Mouse (Mus musculus) adipocyte (in vitro differentiated cells): ENCODE data around the gene Slc25a35.
A peak's percentile ranks its signal among the peaks of the same experiment; 100 is the strongest.
"Not testable (repeated sequence)": the region's sequence is repeated elsewhere in the genome, so short reads cannot be mapped to it uniquely, and the experiment has no call there.

Source experiments
- DNase-seq: peaks from one replicate; pipeline ENCODE4 v3.0.0-alpha.2; 2016; ENCODE audit warnings: low spot score

Gene Slc25a35

DNA sequence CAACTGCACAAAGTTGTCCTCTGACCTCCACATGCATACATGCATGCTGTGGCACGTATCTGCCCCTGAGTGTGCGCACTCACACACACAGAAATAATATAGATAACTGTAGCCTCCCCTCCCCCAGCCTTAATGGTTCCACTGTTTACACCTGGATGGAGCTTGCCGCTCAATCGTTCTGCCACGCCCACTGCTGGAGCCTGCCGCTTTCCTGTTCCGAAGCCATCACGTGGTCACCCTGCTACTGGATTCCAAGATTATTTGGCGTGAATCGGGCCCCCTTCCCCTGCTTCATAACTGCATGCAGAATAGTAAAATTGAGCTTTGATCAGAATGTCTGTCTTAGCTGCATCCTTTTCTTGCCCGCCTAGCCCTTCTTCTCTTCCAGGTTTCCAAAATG lies 5.8 kb upstream of the Slc25a35 start:
- not testable (repeated sequence) for DNase-seq

DNA sequence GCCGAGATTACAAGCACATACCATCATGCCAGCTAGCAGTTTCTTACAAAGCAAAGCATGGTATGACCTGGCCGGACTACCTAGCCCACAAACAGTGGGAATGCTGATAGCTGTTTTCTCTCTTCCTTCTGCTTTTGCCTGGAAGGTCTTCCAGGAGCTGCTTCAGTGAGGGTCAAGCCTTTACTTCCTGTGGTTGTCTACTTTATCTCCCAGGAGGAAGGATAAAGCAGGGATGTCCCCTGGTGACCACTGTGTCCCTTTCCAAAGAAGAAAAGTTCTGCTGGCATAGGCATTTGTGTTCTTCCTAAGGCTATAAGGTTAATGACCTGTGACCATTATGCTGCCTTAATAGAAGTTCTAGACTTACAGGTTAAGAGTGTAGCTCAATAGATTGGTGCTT lies 4.5 kb upstream of the Slc25a35 start:
- no peak for DNase-seq

- DNase-seq = no peak
These were observed 2.9 kb upstream of the Slc25a35 start for GRCm38 (mm10) chr11:68965050-68965449.

- DNase-seq = peak; percentile 53
These were observed 2.1 kb upstream of the Slc25a35 start for GRCm38 (mm10) chr11:68965845-68966244.

GRCm38 (mm10) chr11:68966554-68966953 lies 1.4 kb upstream of the Slc25a35 start:
- DNase-seq = no peak

GRCm38 (mm10) chr11:68968752-68969151 lies 821 bp downstream of the Slc25a35 start:
- no peak for DNase-seq

DNA sequence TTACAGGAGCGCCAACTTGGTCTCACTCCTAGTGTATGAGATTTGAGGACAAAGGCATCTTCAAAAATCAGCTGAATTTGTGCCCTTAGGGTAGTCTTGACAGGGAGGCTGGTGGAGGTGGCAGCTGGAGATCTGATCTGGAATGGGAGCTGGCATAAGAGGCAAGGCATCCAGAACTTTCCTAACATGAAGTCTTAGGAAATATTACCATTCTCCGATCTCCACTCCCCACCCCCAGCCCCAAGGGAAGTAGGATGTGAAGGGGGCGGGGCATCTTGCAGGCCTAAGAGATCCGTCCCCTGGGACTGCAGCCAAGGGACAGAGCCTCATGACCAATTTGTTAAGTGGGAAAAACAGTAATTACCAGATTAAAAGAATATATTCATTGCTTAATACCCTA lies 2.3 kb downstream of the Slc25a35 start:
- peak; percentile 60 for DNase-seq

DNA sequence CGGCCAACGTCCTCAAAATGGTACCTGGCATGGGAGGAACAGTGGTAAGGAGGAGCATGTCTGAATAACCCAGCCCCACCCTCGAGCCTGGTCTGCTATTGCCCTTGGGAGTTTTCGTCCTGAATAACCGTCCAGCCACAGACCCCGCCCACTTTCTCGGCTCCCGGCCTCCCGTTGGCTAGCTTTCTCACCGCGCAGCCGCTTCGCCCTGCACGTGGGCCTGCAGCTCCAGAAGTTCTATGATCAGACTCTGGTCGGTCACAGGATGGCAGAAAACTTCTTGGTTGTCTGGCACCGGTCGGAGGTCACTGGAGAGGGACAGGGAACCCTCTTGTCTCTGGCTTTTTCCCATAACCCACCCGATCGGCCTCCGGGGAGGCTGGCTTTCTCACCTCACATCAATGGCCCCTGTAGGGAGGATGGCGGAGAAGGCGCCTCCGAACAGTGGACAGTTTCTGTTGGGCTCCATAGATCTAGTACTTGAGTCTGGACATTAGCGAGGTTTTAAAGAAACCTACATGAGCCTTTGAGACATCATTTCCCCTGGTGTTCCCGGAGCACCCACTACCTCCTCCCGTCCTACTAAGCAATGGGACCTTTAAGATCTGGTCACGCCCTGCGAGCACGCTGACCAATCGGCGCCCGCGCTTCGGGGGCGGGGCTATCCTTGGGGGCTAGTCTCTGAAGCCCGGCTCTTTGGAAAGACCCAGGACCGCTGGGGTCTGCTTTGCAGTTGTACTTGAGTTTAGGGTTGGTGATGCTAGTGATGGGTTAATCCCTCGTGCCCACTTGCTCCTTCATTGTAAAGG lies 5.5 kb downstream of the Slc25a35 start:
- peak; percentile 74 for DNase-seq

DNA sequence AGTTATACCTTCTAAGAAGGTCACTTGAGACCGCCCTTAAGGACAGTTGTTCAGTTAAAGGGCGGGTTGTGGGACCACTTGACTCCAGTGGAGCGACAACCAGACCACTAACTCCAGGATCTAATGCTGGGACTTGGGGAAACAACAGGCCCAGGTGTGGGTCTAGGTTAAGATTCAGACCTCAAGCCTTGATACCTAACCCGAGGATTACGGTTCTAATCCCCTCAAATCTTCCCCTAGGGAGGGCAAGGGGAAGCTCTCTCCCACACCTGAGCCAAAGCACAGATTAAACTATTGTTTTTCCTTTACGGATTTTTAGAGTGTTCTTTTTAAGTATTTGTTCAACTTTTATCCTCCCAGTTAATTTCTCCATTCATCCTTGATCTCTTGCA lies 6.1 kb downstream of the Slc25a35 start:
- DNase-seq = no peak

DNA sequence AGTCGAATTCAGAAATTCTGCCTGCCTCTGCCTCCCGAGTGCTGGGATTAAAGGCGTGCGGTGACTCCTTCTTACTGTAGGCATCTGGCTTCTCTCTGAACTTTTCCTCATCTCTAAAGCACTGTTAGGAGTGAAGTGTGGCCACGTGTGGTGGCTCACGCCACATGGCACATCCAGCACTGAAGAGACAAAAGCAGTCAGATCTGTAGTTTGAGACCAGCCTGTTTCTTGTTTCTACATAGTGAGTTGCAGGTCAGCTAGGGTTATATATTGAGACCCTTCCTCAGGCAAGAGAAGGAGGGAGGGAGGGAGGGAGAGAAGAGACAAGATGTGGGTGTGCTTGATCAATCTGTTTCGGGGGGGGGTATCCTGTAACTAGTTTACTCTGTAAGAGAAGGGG lies 7.2 kb downstream of the Slc25a35 start, which contains the start of gene Rangrf:
Rangrf (minus strand) TSS at position 101 of the 400 bp plus-strand sequence.
- no peak for DNase-seq

GRCm38 (mm10) chr11:68975601-68976000 lies 7.7 kb downstream of the Slc25a35 start:
- DNase-seq = no peak

- DNase-seq = no peak
These were observed 11.4 kb downstream of the Slc25a35 start for GRCm38 (mm10) chr11:68979320-68979733.

DNA sequence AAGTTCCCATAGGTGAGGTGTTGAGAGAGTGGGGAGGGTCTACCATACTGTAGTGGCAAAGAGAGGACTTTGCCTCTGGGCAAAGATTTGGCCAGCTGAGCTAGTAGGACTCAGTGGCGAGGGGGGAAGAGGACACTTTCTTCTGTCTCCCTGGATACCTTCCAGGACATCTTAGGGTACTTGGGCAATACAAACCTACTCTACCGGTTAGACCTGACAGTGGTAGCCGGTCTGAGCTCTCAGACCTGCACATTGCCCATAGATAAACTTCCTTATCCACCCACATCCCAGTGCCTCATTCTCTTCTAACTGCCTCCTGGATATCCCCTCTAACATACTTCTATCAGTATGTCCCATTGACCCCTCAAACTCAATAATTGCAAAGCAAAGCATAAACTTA lies 13.0 kb downstream of the Slc25a35 start:
- DNase-seq = no peak

- DNase-seq = peak; percentile 80
These were observed 14.9 kb downstream of the Slc25a35 start for GRCm38 (mm10) chr11:68982639-68983369.

- DNase-seq = no peak
These were observed 19.5 kb downstream of the Slc25a35 start for GRCm38 (mm10) chr11:68987365-68987882.

DNA sequence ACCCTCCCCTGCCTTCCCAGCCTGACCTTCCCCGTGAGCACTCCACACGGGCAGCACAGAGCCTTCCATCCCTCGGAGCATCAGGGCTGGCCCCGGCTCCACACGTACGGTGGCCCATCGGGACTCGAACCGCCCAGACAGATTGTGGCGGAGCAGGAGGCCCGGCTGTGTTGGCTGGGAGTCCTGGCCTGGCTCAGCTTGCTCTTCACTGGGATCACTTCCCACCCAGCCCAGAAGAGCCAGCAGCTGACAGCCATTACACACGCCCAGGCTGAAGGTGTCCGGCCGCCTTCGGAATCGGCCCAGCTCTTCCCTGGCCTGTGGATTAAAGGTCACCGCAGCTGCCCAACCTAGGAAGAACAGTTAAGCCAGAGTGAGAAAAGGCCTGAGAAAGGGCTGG lies 20.4 kb downstream of the Slc25a35 start:
- DNase-seq = no peak

GRCm38 (mm10) chr11:68993122-68993521 lies 25.2 kb downstream of the Slc25a35 start:
- DNase-seq = no peak

DNA sequence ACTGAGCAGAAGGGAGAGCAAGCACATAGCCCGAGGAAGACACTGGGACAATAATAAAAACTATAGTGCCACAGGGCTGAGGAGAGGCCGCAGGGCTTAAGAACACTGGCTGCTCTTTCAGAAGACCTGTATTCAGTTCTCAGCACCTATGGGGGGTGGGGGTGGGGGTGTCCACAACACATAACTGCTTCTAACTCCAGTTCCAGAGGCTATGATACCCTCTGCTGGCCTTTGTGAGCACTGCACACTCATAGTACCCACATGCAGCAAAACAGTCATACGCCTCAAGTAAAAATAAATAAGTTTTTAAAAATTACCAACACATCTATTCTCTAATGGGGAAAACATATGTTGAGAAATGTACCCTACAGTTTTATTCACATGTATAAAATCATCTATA lies 26.4 kb downstream of the Slc25a35 start:
- DNase-seq = no peak

- no peak for DNase-seq
These were observed 29.1 kb downstream of the Slc25a35 start for GRCm38 (mm10) chr11:68997080-68997479.

DNA sequence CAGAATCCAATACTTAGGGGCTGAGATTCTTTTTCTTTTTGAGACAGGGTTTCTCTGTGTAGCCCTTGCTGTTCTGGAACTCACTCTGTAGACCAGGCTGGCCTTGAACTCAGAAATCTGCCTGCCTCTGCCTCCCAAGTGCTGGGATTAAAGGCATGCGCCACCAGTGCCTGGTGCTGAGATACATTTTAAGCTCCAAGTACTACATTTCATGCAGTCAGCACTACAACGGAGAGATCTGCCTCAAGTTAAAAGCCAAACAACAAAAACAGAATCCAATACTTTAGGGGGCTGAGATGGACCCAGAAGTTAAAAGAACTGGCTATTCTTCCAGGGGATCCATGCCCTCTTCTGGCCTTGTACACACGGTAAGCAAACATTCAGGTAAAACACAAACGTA lies 34.9 kb downstream of the Slc25a35 start:
- not testable (repeated sequence) for DNase-seq

GRCm38 (mm10) chr11:69003592-69003991 lies 35.7 kb downstream of the Slc25a35 start:
- DNase-seq = no peak

GRCm38 (mm10) chr11:69005193-69005592 lies 37.3 kb downstream of the Slc25a35 start:
- no peak for DNase-seq

DNA sequence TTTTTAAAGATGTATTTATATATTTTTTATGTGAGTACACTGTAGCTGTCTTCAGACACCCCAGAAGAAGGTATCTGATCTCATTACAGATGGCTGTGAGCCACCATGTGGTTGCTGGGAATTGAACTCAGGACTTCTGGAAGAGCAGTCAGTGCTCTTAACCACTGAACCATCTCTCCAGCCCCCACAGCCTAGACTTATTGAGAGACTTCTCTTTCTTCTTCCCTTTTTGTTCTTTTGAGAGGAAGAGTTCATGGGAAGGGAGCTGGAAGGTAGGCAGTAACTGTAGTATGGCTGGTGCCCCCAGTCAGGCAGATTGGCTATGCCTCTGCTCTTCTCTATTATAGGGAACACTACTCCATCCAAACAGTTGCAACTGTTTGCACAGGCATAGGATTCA lies 38.6 kb downstream of the Slc25a35 start:
- not testable (repeated sequence) for DNase-seq
